Mouse (Mus musculus) stomach, embryonic 15.5 days (tissue): ENCODE measurements around the gene Ppm1h. TPM values are rescaled to one million over a fixed set of nuclear protein-coding genes. Genes with fewer than 3 reads are reported as not detected.
"Not testable (repeated sequence)": the region's sequence is repeated elsewhere in the genome, so short reads cannot be mapped to it uniquely, and the experiment has no call there.

Source experiments
- ATAC-seq: fragments of 200-750 bp; cut with Nextera tagmentation; 2 replicates; pipeline ENCODE4 v1.8.0; 2017; ENCODE audit warnings: low read depth, moderate number of reproducible peaks, moderate TSS enrichment; ENCODE audit not compliant: insufficient read depth, low FRiP score
- H3K27ac ChIP-seq: fragments of 300-500 bp; sonication (generic); 2 replicates; pipeline ENCODE4 v1.5.1; 2015; ENCODE audit warnings: mild to moderate bottlenecking, inconsistent platforms
- H3K27me3 ChIP-seq: fragments of 300-500 bp; sonication (generic); replicated peaks from 2 replicates; pipeline ENCODE4 v1.6.1; 2015; ENCODE audit warnings: inconsistent platforms
- H3K36me3 ChIP-seq: fragments of 300-500 bp; sonication (generic); 2 replicates; pipeline ENCODE4 v1.6.1; 2015; ENCODE audit warnings: inconsistent platforms
- H3K4me1 ChIP-seq: fragments of 300-500 bp; sonication (generic); 2 replicates; pipeline ENCODE4 v1.6.1; 2015; ENCODE audit warnings: inconsistent platforms
- H3K4me2 ChIP-seq: fragments of 300-500 bp; sonication (generic); 2 replicates; pipeline ENCODE4 v1.6.1; 2015; ENCODE audit warnings: mild to moderate bottlenecking, inconsistent platforms
- H3K4me3 ChIP-seq: fragments of 300-500 bp; sonication (generic); replicated peaks from 2 replicates; pipeline ENCODE4 v1.5.1; 2015; ENCODE audit warnings: inconsistent platforms
- H3K9ac ChIP-seq: fragments of 300-500 bp; sonication (generic); 2 replicates; pipeline ENCODE4 v1.6.1; 2015; ENCODE audit warnings: inconsistent platforms
- H3K9me3 ChIP-seq: fragments of 300-500 bp; sonication (generic); 2 replicates; pipeline ENCODE4 v1.6.1; 2016; ENCODE audit warnings: inconsistent platforms
- WGBS: fragments of 180-500 bp; shearing (Covaris S2); methylation state at CpG from one replicate; pipeline ENCODE4 v1.1.7; 2015; 5-methylcytosine and 5-hydroxymethylcytosine counted together
- polyA plus RNA-seq: library from polyadenylated mRNA; unstranded; fragments of >200 nt; fragmentation: Nextera tagmentation; extraction: Ambion mirVana; gene quantifications from 2 replicates; pipeline ENCODE4 v1.2.1, GENCODE M21; 2015

Gene Ppm1h
- polyA plus RNA-seq, 1 experiment from 2014 or later, result 13.2 TPM

GRCm38 (mm10) chr10:122918754-122919153 is 240.2 kb downstream of the Ppm1h start:
- Histone ChIP-seq H3K4me1 (0 out of 2 replicates have a peak, but pooled peaks cover 2% of the 10 kb centered on the region), H3K9ac (no peak overlapping the region), H3K27ac (no peak overlapping the region), H3K9me3 (no peaks in the 10 kb centered on the region), H3K4me3 (no peak overlapping the region), H3K36me3 (no peaks in the 10 kb centered on the region), H3K27me3 (no peaks in the 10 kb centered on the region), H3K4me2 (no peak overlapping the region)
- 89% methylated on average over 5 of the region's 5 CpGs for WGBS
- ATAC-seq, result no peak

- no peak for ATAC-seq
- H3K9me3 ChIP-seq, result no peaks in the 10 kb centered on the region
- no peak overlapping the region for H3K4me2 ChIP-seq
- H3K9ac ChIP-seq, result no peak overlapping the region
- H3K4me1 ChIP-seq, result no peaks in the 10 kb centered on the region
- H3K4me3 ChIP-seq, result no peak overlapping the region
- 83% methylated on average over 2 of the region's 2 CpGs for WGBS
- H3K27me3 ChIP-seq, result no peaks in the 10 kb centered on the region
- H3K27ac ChIP-seq, result no peak overlapping the region
- H3K36me3 ChIP-seq, result no peaks in the 10 kb centered on the region
Measured at GRCm38 (mm10) chr10:122919416-122919815, 240.9 kb downstream of the Ppm1h start.

GRCm38 (mm10) chr10:122920218-122920795 is 241.7 kb downstream of the Ppm1h start:
- no peak for ATAC-seq
- no peaks in the 10 kb centered on the region for H3K4me1 ChIP-seq

GRCm38 (mm10) chr10:122922226-122922625 is 243.7 kb downstream of the Ppm1h start:
- Histone ChIP-seq H3K9me3 (no peaks in the 10 kb centered on the region), H3K4me1 (no peaks in the 10 kb centered on the region), H3K36me3 (no peaks in the 10 kb centered on the region), H3K27ac (no peak overlapping the region), H3K27me3 (no peaks in the 10 kb centered on the region), H3K9ac (no peak overlapping the region), H3K4me2 (no peak overlapping the region), H3K4me3 (no peak overlapping the region)
- WGBS, result 33% methylated on average over 7 of the region's 7 CpGs
- ATAC-seq, result 0 out of 2 replicates have a peak, but pooled peaks have one; percentile 47

More at GRCm38 (mm10) chr10:122920218-122920795, 241.7 kb downstream of the Ppm1h start:
- no peak overlapping the region for H3K27ac ChIP-seq
- WGBS, result 79% methylated on average over 11 of the region's 11 CpGs
- H3K36me3 ChIP-seq, result no peaks in the 10 kb centered on the region
- no peaks in the 10 kb centered on the region for H3K9me3 ChIP-seq
- no peak overlapping the region for H3K9ac ChIP-seq
- no peak overlapping the region for H3K4me3 ChIP-seq
- H3K4me2 ChIP-seq, result no peak overlapping the region
- no peaks in the 10 kb centered on the region for H3K27me3 ChIP-seq

GRCm38 (mm10) chr10:122924571-122924970 is 246.0 kb downstream of the Ppm1h start:
- 71% methylated on average over 5 of the region's 5 CpGs for WGBS
- not testable (repeated sequence) for H3K4me1 ChIP-seq, H3K4me3 ChIP-seq, H3K27ac ChIP-seq, H3K36me3 ChIP-seq, H3K9me3 ChIP-seq, H3K27me3 ChIP-seq, H3K9ac ChIP-seq, H3K4me2 ChIP-seq, ATAC-seq

GRCm38 (mm10) chr10:122926275-122926674 is 247.7 kb downstream of the Ppm1h start:
- H3K4me2 ChIP-seq, result no peak overlapping the region
- H3K27me3 ChIP-seq, result no peaks in the 10 kb centered on the region
- no peak overlapping the region for H3K27ac ChIP-seq
- H3K4me1 ChIP-seq, result peaks cover 6% of the 10 kb centered on the region; the same call in 1 of the 2 replicates
- H3K9me3 ChIP-seq, result no peaks in the 10 kb centered on the region
- H3K9ac ChIP-seq, result no peak overlapping the region
- WGBS, result 88% methylated on average over 4 of the region's 4 CpGs
- ATAC-seq, result no peak
- no peak overlapping the region for H3K4me3 ChIP-seq
- H3K36me3 ChIP-seq, result no peaks in the 10 kb centered on the region

- 73% methylated on average over 4 of the region's 4 CpGs for WGBS
Measured at GRCm38 (mm10) chr10:122930520-122930919, 252.0 kb downstream of the Ppm1h start.

GRCm38 (mm10) chr10:122931193-122931832 is 252.8 kb downstream of the Ppm1h start:
- peaks cover 10% of the 10 kb centered on the region; the same call in 1 of the 2 replicates for H3K4me1 ChIP-seq
- H3K27me3 ChIP-seq, result no peaks in the 10 kb centered on the region
- peak; percentile 67; the same call in 1 of the 2 replicates for ATAC-seq
- H3K9me3 ChIP-seq, result no peaks in the 10 kb centered on the region
- no peak overlapping the region for H3K27ac ChIP-seq
- no peak overlapping the region for H3K4me3 ChIP-seq
- no peak overlapping the region for H3K9ac ChIP-seq
- 0 out of 2 replicates have a peak overlapping the region, but pooled peaks have one; percentile 12 for H3K4me2 ChIP-seq
- H3K36me3 ChIP-seq, result no peaks in the 10 kb centered on the region
- 28% methylated on average over 13 of the region's 13 CpGs for WGBS

More at GRCm38 (mm10) chr10:122930520-122930919, 252.0 kb downstream of the Ppm1h start:
- no peaks in the 10 kb centered on the region for H3K36me3 ChIP-seq
- ATAC-seq, result no peak
- H3K9ac ChIP-seq, result no peak overlapping the region
- peaks cover 10% of the 10 kb centered on the region; the same call in 1 of the 2 replicates for H3K4me1 ChIP-seq
- no peak overlapping the region for H3K4me3 ChIP-seq
- H3K27me3 ChIP-seq, result no peaks in the 10 kb centered on the region
- no peak overlapping the region for H3K4me2 ChIP-seq
- H3K9me3 ChIP-seq, result no peaks in the 10 kb centered on the region
- H3K27ac ChIP-seq, result no peak overlapping the region

GRCm38 (mm10) chr10:122931851-122932550 is 253.4 kb downstream of the Ppm1h start:
- Histone ChIP-seq H3K4me3 (no peak overlapping the region), H3K9me3 (no peaks in the 10 kb centered on the region), H3K27me3 (no peaks in the 10 kb centered on the region), H3K27ac (no peak overlapping the region), H3K4me2 (no peak overlapping the region), H3K36me3 (no peaks in the 10 kb centered on the region), H3K9ac (no peak overlapping the region), H3K4me1 (peaks cover 10% of the 10 kb centered on the region; the same call in 1 of the 2 replicates)
- ATAC-seq, result no peak
- 78% methylated on average over 10 of the region's 10 CpGs for WGBS

GRCm38 (mm10) chr10:122933053-122933838 is 254.7 kb downstream of the Ppm1h start:
- no peak overlapping the region for H3K27ac ChIP-seq
- WGBS, result 74% methylated on average over 15 of the region's 15 CpGs
- no peak overlapping the region for H3K9ac ChIP-seq
- H3K27me3 ChIP-seq, result no peaks in the 10 kb centered on the region
- peaks cover 10% of the 10 kb centered on the region; the same call in 1 of the 2 replicates for H3K4me1 ChIP-seq
- H3K36me3 ChIP-seq, result no peaks in the 10 kb centered on the region
- no peaks in the 10 kb centered on the region for H3K9me3 ChIP-seq
- no peak for ATAC-seq
- H3K4me3 ChIP-seq, result no peak overlapping the region
- H3K4me2 ChIP-seq, result no peak overlapping the region

GRCm38 (mm10) chr10:122935406-122935805 is 256.8 kb downstream of the Ppm1h start:
- not testable (repeated sequence) for H3K36me3 ChIP-seq, H3K9me3 ChIP-seq, H3K27ac ChIP-seq, H3K4me1 ChIP-seq, H3K27me3 ChIP-seq, H3K9ac ChIP-seq, H3K4me3 ChIP-seq, ATAC-seq, H3K4me2 ChIP-seq
- no CpG with 5 or more reads among the region's 4 CpGs for WGBS
